Mouse (Mus musculus) myocyte (in vitro differentiated cells): ENCODE results near the gene Slc38a1. TPM values are rescaled to one million over a fixed set of nuclear protein-coding genes. Genes with fewer than 3 reads are reported as not detected.
A peak's percentile ranks its signal among the peaks of the same experiment; 100 is the strongest.

Source experiments
- H3K27me3 ChIP-seq: one replicate; pipeline ENCODE4 v1.6.1; 2011; ENCODE audit not compliant: control insufficient read depth, insufficient read depth, insufficient read length
- H3K36me3 ChIP-seq: one replicate; pipeline ENCODE4 v1.6.1; 2011; ENCODE audit not compliant: control insufficient read depth, insufficient read depth
- H3K4me2 ChIP-seq: one replicate; pipeline ENCODE4 v1.6.1; 2011; ENCODE audit warnings: low read depth, control low read depth
- H3K4me3 ChIP-seq: one replicate; pipeline ENCODE4 v1.5.1; 2011; ENCODE audit warnings: mild to moderate bottlenecking, control low read depth, moderate library complexity
- H3K79me2 ChIP-seq: one replicate; pipeline ENCODE4 v1.6.1; 2011; ENCODE audit not compliant: control insufficient read depth, insufficient read depth
- H3ac ChIP-seq: one replicate; pipeline ENCODE4 v1.6.1; 2011; ENCODE audit not compliant: control insufficient read depth, insufficient read length
- CEBPB ChIP-seq: IDR thresholded peaks from 2 replicates; pipeline ENCODE4 v1.6.1; 2011; ENCODE audit warnings: mild to moderate bottlenecking, moderate library complexity; ENCODE audit not compliant: poor library complexity, insufficient read depth, severe bottlenecking
- E2F4 ChIP-seq: IDR thresholded peaks from one replicate; pipeline ENCODE4 v1.6.1; 2011; ENCODE audit warnings: mild to moderate bottlenecking, control low read depth, moderate library complexity; ENCODE audit not compliant: insufficient read depth
- MAX ChIP-seq: IDR thresholded peaks from one replicate; pipeline ENCODE4 v1.6.1; 2011; ENCODE audit warnings: low read depth, mild to moderate bottlenecking, control low read depth
- MYOD1 ChIP-seq, 3 experiments: IDR thresholded peaks; one replicate each; pipeline ENCODE4 v1.6.1; 2011; ENCODE audit warnings: control low read depth in 2 of 3, low read depth in 2 of 3, mild to moderate bottlenecking in 2 of 3, moderate library complexity in 1 of 3; ENCODE audit not compliant: insufficient read length in 2 of 3, control insufficient read depth in 1 of 3
- MYOG ChIP-seq, 3 experiments: IDR thresholded peaks; one replicate each; pipeline ENCODE4 v1.6.1; 2011; ENCODE audit warnings: control low read depth in 2 of 3, low read depth in 2 of 3, mild to moderate bottlenecking in 2 of 3; ENCODE audit not compliant: insufficient read length in 2 of 3, control insufficient read depth in 1 of 3, insufficient read depth in 1 of 3
- POLR2A ChIP-seq: IDR thresholded peaks from one replicate; pipeline ENCODE4 v1.6.1; 2011; ENCODE audit warnings: low read depth, mild to moderate bottlenecking, control low read depth, moderate library complexity; ENCODE audit not compliant: insufficient read length
- POLR2AphosphoS2 ChIP-seq: IDR thresholded peaks from one replicate; pipeline ENCODE4 v1.6.1; 2011; ENCODE audit warnings: low read depth, control low read depth; ENCODE audit not compliant: insufficient read length
- REST ChIP-seq: IDR thresholded peaks from one replicate; pipeline ENCODE4 v1.6.1; 2011; ENCODE audit warnings: mild to moderate bottlenecking, control low read depth, moderate library complexity; ENCODE audit not compliant: insufficient read depth, insufficient read length
- SRF ChIP-seq: IDR thresholded peaks from one replicate; pipeline ENCODE4 v1.6.1; 2011; ENCODE audit warnings: low read depth; ENCODE audit not compliant: control insufficient read depth, insufficient read length
- TCF12 ChIP-seq: IDR thresholded peaks from one replicate; pipeline ENCODE4 v1.6.1; 2011; ENCODE audit warnings: mild to moderate bottlenecking, control low read depth; ENCODE audit not compliant: poor library complexity, insufficient read depth, severe bottlenecking
- TCF3 ChIP-seq: IDR thresholded peaks from one replicate; pipeline ENCODE4 v1.6.1; 2011; ENCODE audit warnings: low read depth, control low read depth; ENCODE audit not compliant: insufficient read length
- USF1 ChIP-seq: IDR thresholded peaks from one replicate; pipeline ENCODE4 v1.6.1; 2011; ENCODE audit warnings: low read depth, mild to moderate bottlenecking, control low read depth, moderate library complexity
- polyA plus RNA-seq: library from polyadenylated mRNA; unstranded; fragments of >200 nt; fragmentation: generic; extraction: Trizol; gene quantifications from one replicate; pipeline ENCODE4 v1.2.1, GENCODE M21; 2012; ENCODE audit warnings: missing spikeins

Gene Slc38a1
- polyA plus RNA-seq, 1 experiment = 28.5 TPM

GRCm38 (mm10) chr15:96537272-96537671 lies 105.4 kb downstream of the Slc38a1 start:
- no peaks in the 10 kb centered on the region for H3K79me2 ChIP-seq
- no peak overlapping the region for H3K4me3 ChIP-seq
- no peaks in the 10 kb centered on the region for H3K36me3 ChIP-seq
- no peaks in the 10 kb centered on the region for H3K27me3 ChIP-seq
- no peak overlapping the region for H3ac ChIP-seq
- TF ChIP-seq POLR2A = no peak
- no peak for TF ChIP-seq POLR2AphosphoS2
- TF ChIP-seq REST = no peak
- no peak for TF ChIP-seq USF1
- no peak for TF ChIP-seq TCF3
- no peak for TF ChIP-seq CEBPB
- TF ChIP-seq E2F4 = no peak
- TF ChIP-seq MYOG (IDR thresholded peaks at IDR 0.05; ENCODE audit: control insufficient read depth in 1 of 3, insufficient read depth in 1 of 3, insufficient read length in 2 of 3, low read depth in 2 of 3) = no peak
- TF ChIP-seq MYOD1 (IDR thresholded peaks at IDR 0.05; ENCODE audit: control insufficient read depth in 1 of 3, insufficient read length in 2 of 3, low read depth in 2 of 3) = no peak
- no peak for TF ChIP-seq TCF12
- no peak for TF ChIP-seq SRF
- no peak for TF ChIP-seq MAX
- no peak overlapping the region for H3K4me2 ChIP-seq

GRCm38 (mm10) chr15:96536412-96536811 lies 106.3 kb downstream of the Slc38a1 start:
- TF ChIP-seq POLR2AphosphoS2 (no peak), REST (no peak), MAX (no peak), MYOG (IDR thresholded peaks at IDR 0.05; ENCODE audit: control insufficient read depth in 1 of 3, insufficient read depth in 1 of 3, insufficient read length in 2 of 3, low read depth in 2 of 3) (no peak)
- Histone ChIP-seq H3K4me3 (no peak overlapping the region), H3ac (no peak overlapping the region), H3K79me2 (no peaks in the 10 kb centered on the region), H3K4me2 (no peak overlapping the region), H3K36me3 (no peaks in the 10 kb centered on the region), H3K27me3 (no peaks in the 10 kb centered on the region)

GRCm38 (mm10) chr15:96527686-96528085 lies 115.0 kb downstream of the Slc38a1 start:
- no peak for TF ChIP-seq E2F4
- TF ChIP-seq TCF3 = no peak
- TF ChIP-seq TCF12 = no peak
- TF ChIP-seq MAX = no peak
- Histone ChIP-seq H3K27me3 (no peaks in the 10 kb centered on the region), H3K4me3 (no peak overlapping the region), H3ac (no peak overlapping the region), H3K36me3 (no peaks in the 10 kb centered on the region), H3K79me2 (no peaks in the 10 kb centered on the region), H3K4me2 (no peak overlapping the region)

GRCm38 (mm10) chr15:96524239-96524738 lies 118.4 kb downstream of the Slc38a1 start:
- peak overlapping the region; percentile 31 for H3K4me2 ChIP-seq
- no peak overlapping the region for H3K4me3 ChIP-seq
- H3ac ChIP-seq = no peak overlapping the region
- no peaks in the 10 kb centered on the region for H3K79me2 ChIP-seq
- H3K27me3 ChIP-seq = no peaks in the 10 kb centered on the region
- no peaks in the 10 kb centered on the region for H3K36me3 ChIP-seq
- TF ChIP-seq USF1 = peak; percentile 58
- TF ChIP-seq MYOG (IDR thresholded peaks at IDR 0.05; ENCODE audit: control insufficient read depth in 1 of 3, insufficient read depth in 1 of 3, insufficient read length in 2 of 3, low read depth in 2 of 3) = no peak
- no peak for TF ChIP-seq CEBPB
- TF ChIP-seq MYOD1 (IDR thresholded peaks at IDR 0.05; ENCODE audit: control insufficient read depth in 1 of 3, insufficient read length in 2 of 3, low read depth in 2 of 3) = no peak
- TF ChIP-seq TCF12 = no peak
- TF ChIP-seq MAX = no peak
- no peak for TF ChIP-seq REST

Other genes starting within 250 kb of the Slc38a1 start
- 21.6 TPM for gene Scaf11, start 182.1 kb downstream of the Slc38a1 start, polyA plus RNA-seq
- gene Slc38a2, start 56.8 kb upstream of the Slc38a1 start, polyA plus RNA-seq = 95.0 TPM